Mouse (Mus musculus) olfactory bulb, adult 2 months (tissue): ENCODE measurements around the gene Nmnat2. TPM values are rescaled to one million over a fixed set of nuclear protein-coding genes. Genes with fewer than 3 reads are reported as not detected.
A peak's percentile ranks its signal among the peaks of the same experiment; 100 is the strongest.

Experiments used
- H3K27ac ChIP-seq: fragments of 200-500 bp; 2 replicates; pipeline ENCODE4 v1.5.1; 2012; ENCODE audit warnings: low read depth, low read length; ENCODE audit not compliant: insufficient read depth
- H3K4me1 ChIP-seq: fragments of 200-500 bp; 2 replicates; pipeline ENCODE4 v1.6.1; 2012; ENCODE audit warnings: low read length; ENCODE audit not compliant: control insufficient read depth, insufficient read depth
- H3K4me3 ChIP-seq: fragments of 200-500 bp; 2 replicates; pipeline ENCODE4 v1.5.1; 2012; ENCODE audit warnings: mild to moderate bottlenecking, low read depth, low read length, moderate library complexity; ENCODE audit not compliant: insufficient read depth
- CTCF ChIP-seq: fragments of 200-500 bp; IDR thresholded peaks from 2 replicates; pipeline ENCODE4 v1.5.1; 2012; ENCODE audit warnings: low read depth, mild to moderate bottlenecking, low read length, moderate library complexity; ENCODE audit not compliant: insufficient read depth
- POLR2A ChIP-seq: fragments of 200-500 bp; IDR thresholded peaks from 2 replicates; pipeline ENCODE4 v1.6.1; 2012; ENCODE audit warnings: mild to moderate bottlenecking, low read depth, low read length, moderate library complexity; ENCODE audit not compliant: insufficient read depth
- WGBS: fragments of 180-500 bp; shearing (Covaris S2); methylation state at CpG from one replicate; pipeline ENCODE4 v1.1.7; 2018; 5-methylcytosine and 5-hydroxymethylcytosine counted together
- polyA plus RNA-seq: library from polyadenylated mRNA; stranded (reverse); fragments of >200 nt; gene quantifications from 2 replicates; pipeline ENCODE4 v1.2.4, GENCODE M21; 2012; ENCODE audit warnings: low replicate concordance; ENCODE audit not compliant: missing spikeins, insufficient read depth, insufficient read length

Nmnat2 gene
- polyA plus RNA-seq, 1 experiment, result not detected

- no peak for TF ChIP-seq POLR2A
- TF ChIP-seq CTCF, result no peak
Measured at GRCm38 (mm10) chr1:152942977-152943376, 11.8 kb upstream of the Nmnat2 start.

GRCm38 (mm10) chr1:152954167-152954566 lies 626 bp upstream of the Nmnat2 start:
- 79% methylated on average over 5 of the region's 5 CpGs for WGBS
- no peak overlapping the region for H3K27ac ChIP-seq
- peaks cover 7% of the 10 kb centered on the region for H3K4me1 ChIP-seq
- H3K4me3 ChIP-seq, result no peak overlapping the region
- TF ChIP-seq POLR2A, result no peak
- no peak for TF ChIP-seq CTCF

More at GRCm38 (mm10) chr1:152942977-152943376, 11.8 kb upstream of the Nmnat2 start:
- Histone ChIP-seq H3K4me3 (no peak overlapping the region), H3K4me1 (no peaks in the 10 kb centered on the region), H3K27ac (no peak overlapping the region)
- WGBS, result 56% methylated on average over 4 of the region's 4 CpGs

- TF ChIP-seq POLR2A (no peak), CTCF (no peak)
Measured at GRCm38 (mm10) chr1:152955564-152956211, 895 bp downstream of the Nmnat2 start.

GRCm38 (mm10) chr1:152956221-152956620 lies 1.4 kb downstream of the Nmnat2 start:
- H3K4me1 ChIP-seq, result peaks cover 7% of the 10 kb centered on the region
- H3K27ac ChIP-seq, result no peak overlapping the region
- TF ChIP-seq POLR2A, result no peak
- TF ChIP-seq CTCF, result no peak
- WGBS, result 6% methylated on average over 14 of the region's 14 CpGs
- H3K4me3 ChIP-seq, result peak overlapping the region; percentile 77

More at GRCm38 (mm10) chr1:152955564-152956211, 895 bp downstream of the Nmnat2 start:
- H3K27ac ChIP-seq, result no peak overlapping the region
- H3K4me3 ChIP-seq, result peak overlapping the region; percentile 77
- peaks cover 7% of the 10 kb centered on the region for H3K4me1 ChIP-seq
- WGBS, result 1% methylated on average over 40 of the region's 40 CpGs

DNA sequence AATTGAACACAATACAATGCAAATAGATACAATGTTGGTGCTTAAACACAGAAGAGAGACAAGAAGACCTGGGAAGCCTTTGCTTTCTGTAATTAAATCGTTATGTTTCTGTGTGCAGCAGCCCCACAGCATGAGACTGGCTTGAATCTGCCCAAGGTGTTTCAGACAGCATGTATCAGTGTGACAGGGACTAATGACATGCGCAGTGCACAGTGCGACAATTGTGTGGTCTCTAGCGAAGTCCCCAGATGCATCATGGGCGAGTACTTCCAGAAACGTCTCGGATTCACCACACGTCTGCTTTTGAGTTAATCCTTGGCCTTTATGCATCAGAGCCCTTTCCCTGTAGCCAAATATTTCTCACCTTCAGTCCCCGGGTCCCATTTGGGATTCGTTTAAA lies 9.6 kb downstream of the Nmnat2 start:
- Histone ChIP-seq H3K27ac (no peak overlapping the region), H3K4me1 (no peaks in the 10 kb centered on the region), H3K4me3 (no peak overlapping the region)
- 75% methylated on average over 10 of the region's 10 CpGs for WGBS
- TF ChIP-seq POLR2A, result no peak
- no peak for TF ChIP-seq CTCF

DNA sequence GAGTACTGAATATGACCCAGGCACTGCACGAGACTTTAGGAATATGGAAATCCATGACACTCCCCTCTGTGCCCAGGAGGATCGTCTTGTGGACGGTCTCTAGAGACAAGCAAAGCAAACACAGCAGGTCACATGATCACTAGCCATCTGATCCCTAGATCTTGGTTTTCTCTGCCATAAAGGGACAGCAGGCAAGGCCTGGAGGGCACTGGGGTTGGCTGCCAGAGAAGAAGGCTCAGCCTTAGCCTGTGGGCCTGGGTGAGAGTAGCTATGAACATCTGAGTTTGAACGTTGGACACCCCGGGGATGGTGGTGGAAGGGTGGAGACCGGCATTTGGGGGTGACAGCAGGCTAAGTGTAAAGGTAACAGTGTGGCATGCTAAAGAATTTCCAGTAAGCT lies 11.4 kb downstream of the Nmnat2 start:
- Histone ChIP-seq H3K27ac (no peak overlapping the region), H3K4me1 (0 out of 2 replicates have a peak, but pooled peaks cover 2% of the 10 kb centered on the region), H3K4me3 (no peak overlapping the region)
- TF ChIP-seq CTCF (no peak), POLR2A (no peak)
- 88% methylated on average over 6 of the region's 6 CpGs for WGBS

- no peak overlapping the region for H3K27ac ChIP-seq
- 92% methylated on average over 2 of the region's 2 CpGs for WGBS
- TF ChIP-seq CTCF (no peak), POLR2A (no peak)
- H3K4me3 ChIP-seq, result no peak overlapping the region
- 0 out of 2 replicates have a peak, but pooled peaks cover 2% of the 10 kb centered on the region for H3K4me1 ChIP-seq
Measured at GRCm38 (mm10) chr1:152966686-152967085, 11.9 kb downstream of the Nmnat2 start.

GRCm38 (mm10) chr1:152969081-152969480 lies 14.3 kb downstream of the Nmnat2 start:
- Histone ChIP-seq H3K27ac (no peak overlapping the region), H3K4me3 (no peak overlapping the region), H3K4me1 (0 out of 2 replicates have a peak, but pooled peaks cover 2% of the 10 kb centered on the region)
- TF ChIP-seq POLR2A, result no peak
- TF ChIP-seq CTCF, result no peak
- 53% methylated on average over 4 of the region's 4 CpGs for WGBS

DNA sequence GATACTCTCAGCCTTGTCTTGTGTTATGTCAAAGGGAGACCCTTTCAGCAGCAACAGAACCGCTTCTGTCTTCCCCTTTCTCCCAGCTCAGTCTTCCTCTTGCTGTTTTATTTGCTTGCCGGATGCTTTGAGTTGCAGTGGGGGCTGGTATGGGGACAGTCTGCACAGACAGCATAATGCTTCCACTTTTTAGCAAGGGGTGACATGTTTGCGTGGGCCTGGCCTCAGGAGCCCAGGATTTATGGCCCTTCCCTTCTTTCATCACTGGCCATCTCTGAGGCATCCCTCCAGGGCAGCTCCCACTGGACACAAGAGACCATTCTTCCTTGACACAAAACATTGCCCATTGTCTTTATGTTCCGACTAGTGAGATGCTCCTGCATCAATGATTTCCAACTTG lies 18.2 kb downstream of the Nmnat2 start:
- Histone ChIP-seq H3K4me1 (0 out of 2 replicates have a peak, but pooled peaks cover 2% of the 10 kb centered on the region), H3K4me3 (no peak overlapping the region), H3K27ac (no peak overlapping the region)
- 82% methylated on average over 4 of the region's 4 CpGs for WGBS
- no peak for TF ChIP-seq POLR2A
- no peak for TF ChIP-seq CTCF
